Mouse (Mus musculus): ENCODE results near the gene Map7d1.

DNA sequence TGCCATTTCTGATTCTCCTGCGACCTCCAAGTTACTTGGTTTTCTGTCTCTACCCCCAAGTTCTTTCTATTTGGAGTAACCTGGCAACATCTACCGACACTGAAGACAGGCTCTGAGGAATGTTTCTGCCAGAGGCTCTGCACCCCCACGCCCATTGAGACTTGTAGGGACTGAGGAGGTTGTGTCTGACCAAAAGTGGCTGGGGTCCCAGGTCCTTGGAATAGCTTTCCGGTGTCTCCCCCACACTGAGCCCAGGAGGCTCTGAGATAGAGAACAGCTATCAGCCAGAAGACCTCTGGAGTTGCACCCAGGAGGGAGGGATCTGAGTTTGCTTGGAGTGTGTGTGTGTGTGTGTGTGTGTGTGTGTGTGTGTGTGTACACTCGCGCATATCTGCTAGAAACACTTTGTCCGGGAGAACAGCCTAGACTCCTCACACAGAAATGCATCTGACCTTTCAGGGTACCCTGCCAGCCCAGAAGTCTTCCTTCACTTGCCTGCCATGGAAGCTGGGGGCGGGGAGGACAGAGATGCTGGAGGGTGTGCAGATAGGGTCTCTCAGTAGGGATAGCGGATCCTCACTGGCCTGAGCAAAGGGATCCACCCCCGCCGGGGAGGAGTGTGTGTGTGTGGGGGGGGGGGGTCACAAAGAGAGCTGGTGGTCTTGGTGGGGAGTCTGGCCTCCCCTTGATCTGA lies 31.3 kb upstream of the Map7d1 start:
- TF ChIP-seq CTCF (conservative IDR thresholded peaks at IDR 0.05; ENCODE audit: insufficient read depth, insufficient read length, low read depth, low read length) (no peak), POLR2A (IDR thresholded peaks at IDR 0.05; ENCODE audit: low read depth, low read length) (no peak)

Measured in kidney, adult 2 months (tissue).